Mouse (Mus musculus) kidney, embryonic 15.5 days (tissue): ENCODE results near the gene Mak. TPM values are rescaled to one million over a fixed set of nuclear protein-coding genes. Genes with fewer than 3 reads are reported as not detected.
"Not testable (repeated sequence)": the region's sequence is repeated elsewhere in the genome, so short reads cannot be mapped to it uniquely, and the experiment has no call there.

Source experiments
- ATAC-seq: fragments of 200-750 bp; cut with Nextera tagmentation; replicated peaks from 2 replicates; pipeline ENCODE4 v1.8.0; 2017; ENCODE audit warnings: moderate TSS enrichment; ENCODE audit not compliant: low FRiP score
- H3K27ac ChIP-seq: fragments of 300-500 bp; sonication (generic); 2 replicates; pipeline ENCODE4 v1.5.1; 2015; ENCODE audit warnings: mild to moderate bottlenecking, inconsistent platforms
- H3K27me3 ChIP-seq: fragments of 300-500 bp; sonication (generic); 2 replicates; pipeline ENCODE4 v1.6.1; 2015; ENCODE audit warnings: inconsistent platforms
- H3K36me3 ChIP-seq: fragments of 300-500 bp; sonication (generic); 2 replicates; pipeline ENCODE4 v1.6.1; 2015; ENCODE audit warnings: inconsistent platforms
- H3K4me1 ChIP-seq: fragments of 300-500 bp; sonication (generic); 2 replicates; pipeline ENCODE4 v1.6.1; 2015; ENCODE audit warnings: inconsistent platforms
- H3K4me2 ChIP-seq: fragments of 300-500 bp; sonication (generic); 2 replicates; pipeline ENCODE4 v1.6.1; 2015; ENCODE audit warnings: moderate library complexity, mild to moderate bottlenecking, inconsistent platforms
- H3K4me3 ChIP-seq: fragments of 300-500 bp; sonication (generic); replicated peaks from 2 replicates; pipeline ENCODE4 v1.5.1; 2015; ENCODE audit warnings: mild to moderate bottlenecking, inconsistent platforms
- H3K9ac ChIP-seq: fragments of 300-500 bp; sonication (generic); 2 replicates; pipeline ENCODE4 v1.6.1; 2015; ENCODE audit warnings: mild to moderate bottlenecking, inconsistent platforms
- H3K9me3 ChIP-seq: fragments of 300-500 bp; sonication (generic); replicated peaks from 2 replicates; pipeline ENCODE4 v1.6.1; 2016; ENCODE audit warnings: inconsistent platforms
- WGBS: fragments of 180-500 bp; shearing (Covaris S2); methylation state at CpG from one replicate; pipeline ENCODE4 v1.1.7; 2015; ENCODE audit warnings: mixed read lengths; 5-methylcytosine and 5-hydroxymethylcytosine counted together
- polyA plus RNA-seq: library from polyadenylated mRNA; unstranded; fragments of >200 nt; fragmentation: Nextera tagmentation; extraction: Ambion mirVana; gene quantifications from 2 replicates; pipeline ENCODE4 v1.2.1, GENCODE M21; 2015

The Mak gene
- polyA plus RNA-seq, 1 experiment from 2014 or later, result 0.75 TPM

GRCm38 (mm10) chr13:41016797-41017405 lies 62.6 kb downstream of the Mak start:
- Histone ChIP-seq H3K36me3 (peaks cover 72% of the 10 kb centered on the region), H3K27ac (peak overlapping the region; percentile 97)

GRCm38 (mm10) chr13:41015829-41016634 lies 63.5 kb downstream of the Mak start, which contains the start of gene Tmem14c:
TSS of gene Tmem14c (plus strand) at chr13:41016292.
- peaks cover 15% of the 10 kb centered on the region for H3K4me1 ChIP-seq
- H3K27ac ChIP-seq, result peak within 1 kb of the TSS; percentile 97
- H3K4me2 ChIP-seq, result peak within 1 kb of the TSS; percentile 70
- peak within 1 kb of the TSS; percentile 70 for H3K4me3 ChIP-seq
- H3K36me3 ChIP-seq, result peaks cover 72% of the 10 kb centered on the region
- no peaks in the 10 kb centered on the region for H3K9me3 ChIP-seq
- peak; percentile 99 for ATAC-seq
- peak within 1 kb of the TSS; percentile 65 for H3K9ac ChIP-seq
- under 1% methylated on average over 43 of the region's 43 CpGs for WGBS
- H3K27me3 ChIP-seq, result no peaks in the 10 kb centered on the region

More at GRCm38 (mm10) chr13:41016797-41017405, 62.6 kb downstream of the Mak start:
- no peaks in the 10 kb centered on the region for H3K9me3 ChIP-seq
- peaks cover 15% of the 10 kb centered on the region for H3K4me1 ChIP-seq
- 38% methylated on average over 12 of the region's 12 CpGs for WGBS
- H3K4me3 ChIP-seq, result peak overlapping the region; percentile 70
- ATAC-seq, result no peak
- H3K9ac ChIP-seq, result peak overlapping the region; percentile 65
- H3K27me3 ChIP-seq, result no peaks in the 10 kb centered on the region
- H3K4me2 ChIP-seq, result peak overlapping the region; percentile 70

- H3K4me1 ChIP-seq, result no peaks in the 10 kb centered on the region
- no peak overlapping the region for H3K27ac ChIP-seq
- peaks cover 98% of the 10 kb centered on the region for H3K36me3 ChIP-seq
- ATAC-seq, result no peak
- H3K9me3 ChIP-seq, result no peaks in the 10 kb centered on the region
- WGBS, result 86% methylated on average over 8 of the region's 8 CpGs
- H3K4me2 ChIP-seq, result no peak overlapping the region
- H3K27me3 ChIP-seq, result no peaks in the 10 kb centered on the region
- H3K4me3 ChIP-seq, result no peak overlapping the region
- no peak overlapping the region for H3K9ac ChIP-seq
Observed at GRCm38 (mm10) chr13:41008946-41009345, 70.6 kb downstream of the Mak start.

DNA sequence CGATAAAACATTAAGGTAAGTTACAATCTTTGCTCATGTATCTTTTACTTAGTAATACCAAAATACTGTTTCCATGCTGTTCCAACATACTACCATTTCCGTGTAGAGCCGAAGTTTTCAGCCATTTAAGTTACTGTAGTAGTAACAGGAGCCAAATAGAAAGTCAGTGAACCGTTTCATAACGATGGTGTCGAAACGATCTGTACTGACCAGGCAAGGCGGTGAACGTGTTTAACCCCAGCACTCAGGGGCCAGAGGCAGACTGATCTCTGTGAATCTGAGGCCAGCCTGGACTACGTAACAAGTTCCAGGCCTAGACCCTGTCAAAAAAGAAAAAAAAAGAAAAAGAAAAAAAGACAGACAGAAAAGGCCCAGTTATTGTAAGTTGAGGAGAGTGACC lies 71.2 kb downstream of the Mak start:
- Histone ChIP-seq H3K4me1 (no peaks in the 10 kb centered on the region), H3K9ac (no peak overlapping the region), H3K36me3 (peaks cover 99% of the 10 kb centered on the region), H3K4me2 (no peak overlapping the region), H3K27me3 (no peaks in the 10 kb centered on the region), H3K4me3 (no peak overlapping the region), H3K27ac (no peak overlapping the region), H3K9me3 (no peaks in the 10 kb centered on the region)
- WGBS, result 84% methylated on average over 10 of the region's 10 CpGs
- no peak for ATAC-seq

DNA sequence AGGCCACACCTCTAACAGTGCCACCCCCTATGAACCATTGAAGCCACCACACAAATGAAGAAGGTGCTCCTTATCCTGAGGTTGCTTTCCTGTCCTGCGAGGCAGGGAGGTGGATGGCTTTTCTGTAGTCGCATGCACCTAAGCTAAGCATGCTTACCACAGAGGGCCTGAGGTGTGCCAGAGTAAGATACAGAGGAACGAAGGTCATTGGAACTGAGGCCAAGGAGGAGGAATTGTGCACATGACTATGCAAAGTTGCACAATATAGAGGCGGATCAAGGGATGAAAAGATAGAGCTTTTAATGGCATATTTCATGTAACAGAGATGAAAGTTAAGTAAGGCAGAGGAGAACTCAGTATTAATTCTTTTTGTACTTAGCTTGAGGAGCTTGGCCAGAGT lies 73.3 kb downstream of the Mak start:
- 97% methylated on average over 4 of the region's 4 CpGs for WGBS
- ATAC-seq, result no peak
- H3K4me3 ChIP-seq, result no peak overlapping the region
- no peak overlapping the region for H3K9ac ChIP-seq
- peaks cover 79% of the 10 kb centered on the region for H3K36me3 ChIP-seq
- no peak overlapping the region for H3K27ac ChIP-seq
- H3K4me1 ChIP-seq, result peaks cover 7% of the 10 kb centered on the region
- H3K9me3 ChIP-seq, result no peaks in the 10 kb centered on the region
- no peak overlapping the region for H3K4me2 ChIP-seq
- H3K27me3 ChIP-seq, result no peaks in the 10 kb centered on the region

GRCm38 (mm10) chr13:41002001-41002400 lies 77.5 kb downstream of the Mak start:
- no peak overlapping the region for H3K9ac ChIP-seq
- 84% methylated on average over 5 of the region's 5 CpGs for WGBS
- H3K4me3 ChIP-seq, result peak overlapping the region; percentile 98

GRCm38 (mm10) chr13:41000926-41001639 lies 78.4 kb downstream of the Mak start, which contains the start of gene Pak1ip1:
TSS of gene Pak1ip1 (plus strand) at chr13:41001023.
- Histone ChIP-seq H3K4me2 (peak within 1 kb of the TSS; percentile 87), H3K9me3 (no peaks in the 10 kb centered on the region), H3K27me3 (no peaks in the 10 kb centered on the region), H3K4me3 (peak within 1 kb of the TSS; percentile 98), H3K4me1 (peaks cover 13% of the 10 kb centered on the region), H3K9ac (peak within 1 kb of the TSS; percentile 85), H3K36me3 (peaks cover 27% of the 10 kb centered on the region), H3K27ac (peak within 1 kb of the TSS; percentile 100)
- under 1% methylated on average over 58 of the region's 58 CpGs for WGBS
- ATAC-seq, result peak; percentile 96

More at GRCm38 (mm10) chr13:41002001-41002400, 77.5 kb downstream of the Mak start:
- no peak for ATAC-seq
- Histone ChIP-seq H3K4me2 (peak overlapping the region; percentile 87), H3K4me1 (peaks cover 13% of the 10 kb centered on the region), H3K27me3 (no peaks in the 10 kb centered on the region), H3K36me3 (peaks cover 36% of the 10 kb centered on the region), H3K27ac (no peak overlapping the region), H3K9me3 (no peaks in the 10 kb centered on the region)

DNA sequence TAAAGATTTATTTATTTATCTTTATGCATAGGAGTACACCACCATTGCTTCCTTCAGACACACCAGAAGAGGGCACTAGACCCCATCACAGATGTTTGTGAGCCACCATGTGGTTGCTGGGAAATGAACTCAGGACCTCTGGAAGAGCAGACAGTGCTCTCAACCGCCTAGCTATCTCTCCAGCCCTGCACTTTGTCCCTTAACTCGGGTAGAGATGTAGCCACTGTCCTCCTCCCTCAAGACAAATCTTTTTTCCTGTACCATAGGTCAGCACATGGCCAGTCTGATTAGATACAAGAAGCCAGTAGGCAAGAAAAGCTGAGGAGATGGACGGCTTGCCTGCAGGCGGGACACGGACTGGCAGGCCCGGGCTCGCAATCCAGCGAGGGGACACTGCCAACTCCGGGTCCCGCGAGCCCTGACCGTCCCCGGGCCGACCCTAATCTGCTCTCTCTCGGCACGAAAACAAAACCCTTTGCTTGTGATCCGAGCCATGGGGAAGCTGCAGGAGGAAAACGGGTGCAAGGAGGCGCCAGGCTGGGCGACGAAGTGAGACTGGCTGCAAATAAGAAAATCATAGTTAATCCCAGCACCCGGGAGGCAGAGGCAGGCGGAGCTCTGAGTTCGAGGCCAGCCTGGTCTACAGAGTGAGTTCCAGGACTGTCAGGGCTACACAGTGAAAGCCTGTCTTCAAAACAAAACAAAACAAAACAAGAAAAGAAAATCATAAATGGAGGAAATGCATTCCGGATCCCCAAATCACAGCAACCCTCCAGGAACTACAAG lies 79.2 kb downstream of the Mak start:
- Histone ChIP-seq H3K9me3 (no peaks in the 10 kb centered on the region), H3K4me3 (peak overlapping the region; percentile 98), H3K4me2 (peak overlapping the region; percentile 87), H3K36me3 (peaks cover 19% of the 10 kb centered on the region), H3K4me1 (peaks cover 13% of the 10 kb centered on the region), H3K27me3 (no peaks in the 10 kb centered on the region), H3K27ac (peak overlapping the region; percentile 100), H3K9ac (peak overlapping the region; percentile 85)
- peak; percentile 40 for ATAC-seq
- WGBS, result 1% methylated on average over 25 of the region's 25 CpGs

DNA sequence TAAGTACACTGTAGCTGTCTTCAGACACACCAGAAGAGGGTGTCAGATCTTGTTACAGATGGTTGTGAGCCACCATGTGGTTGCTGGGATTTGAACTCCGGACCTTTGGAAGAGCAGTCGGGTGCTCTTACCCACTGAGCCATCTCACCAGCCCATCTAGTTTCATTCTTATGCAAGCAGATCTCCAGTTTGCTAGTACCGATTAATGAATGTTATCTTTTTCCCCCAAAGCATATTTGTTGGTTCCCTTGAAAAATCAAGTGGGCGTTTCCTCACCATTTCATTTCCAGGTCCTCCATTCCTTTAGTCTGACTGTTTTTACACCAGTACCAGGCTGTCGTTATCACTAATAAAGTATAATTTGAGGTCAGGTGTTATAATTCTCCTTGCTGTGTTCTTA lies 81.0 kb downstream of the Mak start:
- not testable (repeated sequence) for H3K27me3 ChIP-seq, H3K9ac ChIP-seq, H3K4me3 ChIP-seq, H3K4me2 ChIP-seq, H3K36me3 ChIP-seq, ATAC-seq, H3K27ac ChIP-seq, H3K9me3 ChIP-seq
- peaks cover 26% of the 10 kb centered on the region for H3K4me1 ChIP-seq
- WGBS, result 88% methylated on average over 5 of the region's 5 CpGs

DNA sequence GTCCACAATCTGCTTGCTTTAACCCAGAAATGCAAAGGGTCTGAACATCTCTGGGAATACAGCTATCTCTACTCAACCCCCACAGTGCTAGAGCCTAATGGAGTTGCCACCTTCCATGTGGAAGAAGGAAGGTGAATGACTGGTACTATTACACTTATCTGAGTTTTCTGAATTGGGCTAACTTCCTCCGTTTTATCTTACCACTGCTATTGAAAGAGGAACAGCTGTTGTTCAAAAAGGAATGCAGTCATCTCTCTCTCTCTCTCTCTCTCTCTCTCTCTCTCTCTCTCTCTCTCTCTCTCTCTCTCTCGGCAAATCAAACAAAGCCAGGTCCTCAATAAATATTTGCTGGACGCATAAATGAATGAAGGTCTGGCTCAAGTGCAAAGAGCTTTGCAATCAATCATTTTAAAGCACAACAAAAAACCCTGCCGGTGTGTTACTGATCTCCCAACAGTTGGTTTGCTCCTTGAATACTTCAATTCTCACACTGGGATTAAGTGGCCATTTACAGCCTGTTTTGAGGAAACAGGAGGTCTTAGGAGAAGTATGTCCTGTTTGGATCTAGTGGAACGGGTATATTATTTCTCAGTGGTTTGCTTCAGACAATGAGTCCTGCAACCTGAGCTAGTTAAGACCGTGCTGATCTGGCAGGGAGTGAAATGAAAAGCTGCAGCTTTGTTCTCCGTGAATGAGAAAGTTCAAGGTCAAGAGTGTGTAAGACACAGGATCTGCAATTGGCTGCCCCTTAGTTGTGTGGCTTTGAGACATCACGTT lies 84.8 kb downstream of the Mak start:
- Histone ChIP-seq H3K4me1 (peaks cover 13% of the 10 kb centered on the region), H3K4me3 (no peak overlapping the region), H3K9me3 (no peaks in the 10 kb centered on the region), H3K27me3 (no peaks in the 10 kb centered on the region), H3K4me2 (peak overlapping the region; percentile 20; the same call in 1 of the 2 replicates), H3K27ac (peak overlapping the region; percentile 63), H3K36me3 (no peaks in the 10 kb centered on the region), H3K9ac (no peak overlapping the region)
- peak; percentile 89 for ATAC-seq
- WGBS, result 15% methylated on average over 8 of the region's 8 CpGs

GRCm38 (mm10) chr13:40988418-40988817 lies 91.1 kb downstream of the Mak start:
- no peaks in the 10 kb centered on the region for H3K36me3 ChIP-seq
- H3K4me3 ChIP-seq, result no peak overlapping the region
- H3K27me3 ChIP-seq, result no peaks in the 10 kb centered on the region
- no peak overlapping the region for H3K27ac ChIP-seq
- no peaks in the 10 kb centered on the region for H3K9me3 ChIP-seq
- no peak overlapping the region for H3K9ac ChIP-seq
- WGBS, result 41% methylated on average over 2 of the region's 2 CpGs
- no peaks in the 10 kb centered on the region for H3K4me1 ChIP-seq
- H3K4me2 ChIP-seq, result no peak overlapping the region
- no peak for ATAC-seq
